Mouse (Mus musculus) urinary bladder, adult 2 months (tissue): ENCODE data around the gene Olfr1277. TPM values are rescaled to one million over a fixed set of nuclear protein-coding genes. Genes with fewer than 3 reads are reported as not detected.

ENCODE experiments used
- DNase-seq: peaks from one replicate; pipeline ENCODE4 v3.0.0; 2022; ENCODE audit warnings: low spot score
- polyA plus RNA-seq: library from polyadenylated mRNA; depleted of rRNA; stranded (reverse); fragments of >200 nt; gene quantifications from 2 replicates; pipeline ENCODE4 v1.2.3, GENCODE M21; 2012; rRNA removed

Olfr1277 gene
- polyA plus RNA-seq = not detected in 2 replicates

GRCm38 (mm10) chr2:111274006-111274405, at the start of gene Olfr1277:
Olfr1277 (minus strand) TSS chr2:111274106.
- no peak for DNase-seq

GRCm38 (mm10) chr2:111313717-111314116, 39.8 kb upstream of the Olfr1277 start, which contains the start of gene Olfr1280:
Olfr1280 (plus strand) TSS chr2:111314017.
- no peak for DNase-seq

GRCm38 (mm10) chr2:111300374-111300773, 26.5 kb upstream of the Olfr1277 start, which contains the start of gene Olfr1279:
Olfr1279 (plus strand) TSS chr2:111300635.
- no peak for DNase-seq

GRCm38 (mm10) chr2:111298541-111298940, 24.6 kb upstream of the Olfr1277 start:
- no peak for DNase-seq

GRCm38 (mm10) chr2:111289836-111290235, 15.9 kb upstream of the Olfr1277 start, which contains the start of gene Olfr1278:
Olfr1278 (plus strand) TSS chr2:111290136.
- no peak for DNase-seq

GRCm38 (mm10) chr2:111254216-111254615, 19.7 kb downstream of the Olfr1277 start, which contains the start of gene Olfr1276:
Olfr1276 (plus strand) TSS chr2:111254516.
- no peak for DNase-seq

GRCm38 (mm10) chr2:111235186-111235585, 38.7 kb downstream of the Olfr1277 start, which contains the start of gene Olfr1275:
Olfr1275 (minus strand) TSS chr2:111235286.
- no peak for DNase-seq

- DNase-seq = no peak
Observed at GRCm38 (mm10) chr2:111229502-111229901, 44.4 kb downstream of the Olfr1277 start, which contains the start of gene 4930430A15Rik. 4930430A15Rik (minus strand) TSS chr2:111229602.

Other genes with a start within 250 kb of the Olfr1277 start
- not detected in 2 replicates for gene Gm13941, start 168.1 kb downstream of the Olfr1277 start, polyA plus RNA-seq
- gene Gm15130, start 121.2 kb downstream of the Olfr1277 start, polyA plus RNA-seq = not detected in 2 replicates
- gene 4930430A15Rik, start 44.5 kb downstream of the Olfr1277 start, polyA plus RNA-seq = not detected in 2 replicates
- gene Olfr1275, start 38.8 kb downstream of the Olfr1277 start, polyA plus RNA-seq = not detected in 2 replicates
- not detected in 2 replicates for gene Olfr1276, start 19.6 kb downstream of the Olfr1277 start, polyA plus RNA-seq
- gene Olfr1278, start 16.0 kb upstream of the Olfr1277 start, polyA plus RNA-seq = not detected in 2 replicates
- gene Olfr1279, start 26.5 kb upstream of the Olfr1277 start, polyA plus RNA-seq = not detected in 2 replicates
- not detected in 2 replicates for gene Olfr1280, start 39.9 kb upstream of the Olfr1277 start, polyA plus RNA-seq
- gene Olfr1281, start 52.4 kb upstream of the Olfr1277 start, polyA plus RNA-seq = not detected in 2 replicates
- gene Olfr1282, start 62.0 kb upstream of the Olfr1277 start, polyA plus RNA-seq = not detected in 2 replicates
- gene Olfr1283, start 92.7 kb upstream of the Olfr1277 start, polyA plus RNA-seq = not detected in 2 replicates
- gene Olfr1284, start 101.4 kb upstream of the Olfr1277 start, polyA plus RNA-seq = not detected in 2 replicates
- gene Olfr1286, start 149.0 kb upstream of the Olfr1277 start, polyA plus RNA-seq = not detected in 2 replicates
- gene Olfr1287, start 175.0 kb upstream of the Olfr1277 start, polyA plus RNA-seq = not detected in 2 replicates
- not detected in 2 replicates for gene Olfr1288, start 200.0 kb upstream of the Olfr1277 start, polyA plus RNA-seq
- not detected in 2 replicates for gene Olfr1289, start 206.7 kb upstream of the Olfr1277 start, polyA plus RNA-seq
- gene Olfr1290, start 219.7 kb upstream of the Olfr1277 start, polyA plus RNA-seq = not detected in 2 replicates
- not detected in 2 replicates for gene Olfr1291-ps1, start 223.1 kb upstream of the Olfr1277 start, polyA plus RNA-seq